Mouse (Mus musculus): ENCODE results near the gene Il17f. TPM values are rescaled to one million over a fixed set of nuclear protein-coding genes. Genes with fewer than 3 reads are reported as not detected.

Il17f gene
- polyA plus RNA-seq, 1 experiment from 2014 or later = not detected

DNA sequence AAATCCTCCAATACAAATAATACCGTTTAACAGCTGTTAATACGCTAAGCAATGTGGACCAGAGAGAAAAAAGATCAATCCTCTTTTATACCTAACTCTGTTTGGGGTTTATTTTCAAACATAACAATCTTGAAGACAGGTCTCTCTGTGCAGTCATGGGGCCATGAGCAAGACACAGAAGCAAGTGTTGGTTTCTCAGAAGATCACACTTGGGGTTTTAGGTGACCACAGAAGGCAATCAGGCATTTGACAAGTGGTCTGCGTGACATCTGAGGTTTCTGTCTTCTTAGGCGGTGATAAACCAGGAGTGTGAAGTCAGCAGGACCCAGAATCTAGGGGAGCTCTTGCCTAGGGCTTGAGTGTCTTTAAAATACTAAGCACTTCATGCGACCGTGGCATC lies 23.9 kb downstream of the Il17f start:
- H3K27ac ChIP-seq (ENCODE audit: low read depth) = no peak overlapping the region
- no peak for DNase-seq
- TF ChIP-seq CTCF (IDR thresholded peaks at IDR 0.05; ENCODE audit: low read depth) (no peak), EP300 (IDR thresholded peaks at IDR 0.05; ENCODE audit: low read depth) (no peak)
- H3K4me1 ChIP-seq (ENCODE audit: insufficient read depth) = no peaks in the 10 kb centered on the region
- H3K9me3 ChIP-seq (ENCODE audit: low read length) = no peaks in the 10 kb centered on the region
- H3K4me2 ChIP-seq (ENCODE audit: low read depth, low read length) = no peak overlapping the region
- 62% methylated on average over 6 of the region's 6 CpGs for WGBS (ENCODE audit: insufficient replicate concordance)
- no peak for ATAC-seq
- H3K9ac ChIP-seq (replicated peaks) = no peak overlapping the region
- no peaks in the 10 kb centered on the region for H3K36me3 ChIP-seq (replicated peaks; ENCODE audit: insufficient read depth, low read length)
- H3K27me3 ChIP-seq (ENCODE audit: insufficient read depth, low read length) = no peaks in the 10 kb centered on the region
- no peak overlapping the region for H3K4me3 ChIP-seq (ENCODE audit: low read depth, low read length)

DNA sequence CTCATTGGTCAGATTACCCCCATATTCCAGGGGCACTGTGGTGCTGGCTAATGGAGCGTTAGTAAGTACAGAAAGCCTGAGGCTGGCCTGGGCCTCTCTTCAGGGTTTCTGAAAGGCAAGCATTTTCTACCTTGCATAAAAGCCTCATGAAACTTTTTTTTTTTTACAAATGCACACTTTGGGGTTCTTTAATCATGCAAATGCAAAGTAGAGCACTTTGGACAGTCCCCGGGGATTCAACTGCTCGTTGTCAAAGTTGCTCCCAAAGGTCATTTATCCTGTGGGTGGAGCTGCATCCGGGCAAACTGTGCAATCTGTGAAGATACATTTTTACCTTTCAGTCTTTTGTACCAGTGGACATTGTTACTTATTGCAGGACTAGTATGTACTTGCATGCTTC lies 29.0 kb downstream of the Il17f start:
- no peak for ATAC-seq
- H3K4me1 ChIP-seq (ENCODE audit: insufficient read depth) = no peaks in the 10 kb centered on the region
- 73% methylated on average over 4 of the region's 4 CpGs for WGBS (ENCODE audit: insufficient replicate concordance)

DNA sequence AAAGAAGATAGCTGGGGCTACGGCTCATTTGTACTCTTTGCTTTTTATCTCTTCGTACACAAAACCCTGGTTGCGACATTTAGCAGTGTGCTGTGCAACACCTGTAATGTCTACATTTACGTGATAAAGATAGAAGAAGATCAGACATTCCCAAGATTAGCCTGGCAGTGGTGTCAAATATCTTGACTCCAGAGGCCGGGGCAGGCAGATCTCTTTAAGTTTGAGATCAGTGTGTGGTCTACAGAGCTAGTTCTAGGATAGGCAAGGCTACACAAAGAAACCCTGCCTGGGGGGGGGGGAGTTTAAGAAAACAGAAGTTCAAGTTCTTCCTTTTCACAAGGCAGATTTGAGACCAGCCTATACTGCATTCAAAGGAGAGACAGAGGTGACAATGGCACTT lies 30.1 kb downstream of the Il17f start:
- TF ChIP-seq CTCF (IDR thresholded peaks at IDR 0.05; ENCODE audit: low read depth) (no peak), EP300 (IDR thresholded peaks at IDR 0.05; ENCODE audit: low read depth) (no peak)
- DNase-seq = no peak
- no peak for ATAC-seq
- Histone ChIP-seq H3K27ac (ENCODE audit: low read depth) (no peak overlapping the region), H3K9ac (replicated peaks) (no peak overlapping the region), H3K36me3 (replicated peaks; ENCODE audit: insufficient read depth, low read length) (no peaks in the 10 kb centered on the region), H3K4me2 (ENCODE audit: low read depth, low read length) (no peak overlapping the region), H3K27me3 (ENCODE audit: insufficient read depth, low read length) (no peaks in the 10 kb centered on the region), H3K9me3 (ENCODE audit: low read length) (no peaks in the 10 kb centered on the region), H3K4me1 (ENCODE audit: insufficient read depth) (no peaks in the 10 kb centered on the region), H3K4me3 (ENCODE audit: low read depth, low read length) (no peak overlapping the region)
- WGBS (ENCODE audit: insufficient replicate concordance) = 56% methylated on average over 5 of the region's 5 CpGs

More for the DNA sequence above, 29.0 kb downstream of the Il17f start:
- H3K9ac ChIP-seq (replicated peaks) = no peak overlapping the region
- no peaks in the 10 kb centered on the region for H3K27me3 ChIP-seq (ENCODE audit: insufficient read depth, low read length)
- no peak for DNase-seq
- TF ChIP-seq EP300 (IDR thresholded peaks at IDR 0.05; ENCODE audit: low read depth) = no peak
- no peak for TF ChIP-seq CTCF (IDR thresholded peaks at IDR 0.05; ENCODE audit: low read depth)
- H3K4me3 ChIP-seq (ENCODE audit: low read depth, low read length) = no peak overlapping the region
- H3K4me2 ChIP-seq (ENCODE audit: low read depth, low read length) = no peak overlapping the region
- H3K9me3 ChIP-seq (ENCODE audit: low read length) = no peaks in the 10 kb centered on the region
- no peak overlapping the region for H3K27ac ChIP-seq (ENCODE audit: low read depth)
- H3K36me3 ChIP-seq (replicated peaks; ENCODE audit: insufficient read depth, low read length) = no peaks in the 10 kb centered on the region

DNA sequence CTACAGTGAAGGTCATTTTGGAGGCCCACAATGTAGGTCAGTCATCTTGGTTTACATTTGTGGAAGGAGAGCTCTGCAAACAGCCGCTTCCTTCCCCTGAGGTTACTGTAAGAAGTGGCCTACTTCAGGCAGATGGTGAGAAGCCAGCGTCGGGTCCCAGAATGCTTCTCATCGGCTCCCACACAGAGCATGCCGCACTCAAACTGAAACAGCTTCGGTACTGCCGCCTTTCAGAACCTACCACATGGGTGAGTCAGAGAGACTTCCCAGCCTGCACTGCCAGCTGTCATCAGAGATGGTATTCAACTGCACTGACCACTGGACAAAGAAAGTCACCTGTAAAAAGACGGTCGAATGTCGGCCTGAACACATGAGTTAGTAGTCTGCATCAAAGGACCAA lies 30.6 kb downstream of the Il17f start:
- no peak for DNase-seq
- no peak for ATAC-seq
- H3K27ac ChIP-seq (ENCODE audit: low read depth) = no peak overlapping the region
- H3K9ac ChIP-seq (replicated peaks) = no peak overlapping the region
- no peak overlapping the region for H3K4me2 ChIP-seq (ENCODE audit: low read depth, low read length)
- H3K4me1 ChIP-seq (ENCODE audit: insufficient read depth) = no peaks in the 10 kb centered on the region
- H3K27me3 ChIP-seq (ENCODE audit: insufficient read depth, low read length) = no peaks in the 10 kb centered on the region
- TF ChIP-seq EP300 (IDR thresholded peaks at IDR 0.05; ENCODE audit: low read depth) (no peak), CTCF (IDR thresholded peaks at IDR 0.05; ENCODE audit: low read depth) (no peak)
- no peak overlapping the region for H3K4me3 ChIP-seq (ENCODE audit: low read depth, low read length)
- WGBS (ENCODE audit: insufficient replicate concordance) = 71% methylated on average over 10 of the region's 10 CpGs
- H3K9me3 ChIP-seq (ENCODE audit: low read length) = no peaks in the 10 kb centered on the region
- no peaks in the 10 kb centered on the region for H3K36me3 ChIP-seq (replicated peaks; ENCODE audit: insufficient read depth, low read length)

DNA sequence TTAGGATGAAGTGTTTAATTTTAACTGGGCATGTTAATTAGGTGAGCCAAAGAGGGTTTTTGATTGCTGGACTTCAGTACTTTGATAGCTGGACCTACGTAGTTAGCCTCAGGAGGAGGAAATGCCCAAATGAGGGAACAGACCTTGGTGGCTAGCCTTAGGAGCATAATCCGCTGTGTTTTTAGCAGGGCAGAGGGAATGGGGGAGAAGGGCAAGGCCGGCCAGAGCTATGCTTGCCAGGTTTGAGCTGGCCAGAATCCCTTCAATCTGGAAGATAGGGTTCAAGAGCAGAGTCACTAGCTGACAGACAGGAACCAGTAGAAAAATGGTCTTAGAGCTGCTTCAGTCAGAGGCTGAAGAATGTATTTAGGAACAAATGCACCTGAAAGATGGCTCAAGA lies 32.8 kb downstream of the Il17f start:
- Histone ChIP-seq H3K27ac (ENCODE audit: low read depth) (no peak overlapping the region), H3K9ac (replicated peaks) (no peak overlapping the region), H3K4me2 (ENCODE audit: low read depth, low read length) (no peak overlapping the region), H3K4me3 (ENCODE audit: low read depth, low read length) (no peak overlapping the region), H3K36me3 (replicated peaks; ENCODE audit: insufficient read depth, low read length) (no peaks in the 10 kb centered on the region), H3K27me3 (ENCODE audit: insufficient read depth, low read length) (no peaks in the 10 kb centered on the region), H3K9me3 (ENCODE audit: low read length) (no peaks in the 10 kb centered on the region), H3K4me1 (ENCODE audit: insufficient read depth) (no peaks in the 10 kb centered on the region)
- ATAC-seq (no peak), DNase-seq (no peak)
- no peak for TF ChIP-seq EP300 (IDR thresholded peaks at IDR 0.05; ENCODE audit: low read depth)
- no peak for TF ChIP-seq CTCF (IDR thresholded peaks at IDR 0.05; ENCODE audit: low read depth)
- 77% methylated on average over 3 of the region's 3 CpGs for WGBS (ENCODE audit: insufficient replicate concordance)

DNA sequence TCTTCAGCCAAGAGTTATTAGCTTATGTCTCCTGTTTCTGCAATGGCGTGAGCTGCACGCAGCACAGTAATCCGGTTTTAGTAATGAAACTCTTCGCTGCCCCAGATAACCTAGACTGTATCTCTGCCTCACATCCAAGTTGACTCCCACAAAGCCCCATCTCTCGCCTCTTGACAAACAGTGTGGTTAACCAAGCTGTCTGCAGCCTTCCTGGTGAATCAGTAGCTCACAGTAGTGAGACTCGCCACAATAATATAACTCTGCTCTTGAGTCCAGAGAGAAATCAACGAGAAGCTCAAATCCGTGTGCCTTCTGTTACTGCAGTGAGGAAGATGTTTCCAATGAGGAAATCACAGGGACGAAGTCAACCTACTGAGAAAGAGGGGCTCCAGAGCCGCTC lies 36.0 kb downstream of the Il17f start:
- no peaks in the 10 kb centered on the region for H3K4me1 ChIP-seq (ENCODE audit: insufficient read depth)
- H3K4me2 ChIP-seq (ENCODE audit: low read depth, low read length) = no peak overlapping the region
- no peaks in the 10 kb centered on the region for H3K36me3 ChIP-seq (replicated peaks; ENCODE audit: insufficient read depth, low read length)
- no peak overlapping the region for H3K4me3 ChIP-seq (ENCODE audit: low read depth, low read length)
- H3K9ac ChIP-seq (replicated peaks) = no peak overlapping the region
- DNase-seq = no peak
- ATAC-seq = no peak
- 51% methylated on average over 10 of the region's 10 CpGs for WGBS (ENCODE audit: insufficient replicate concordance)
- no peaks in the 10 kb centered on the region for H3K9me3 ChIP-seq (ENCODE audit: low read length)
- H3K27ac ChIP-seq (ENCODE audit: low read depth) = no peak overlapping the region
- TF ChIP-seq CTCF (IDR thresholded peaks at IDR 0.05; ENCODE audit: low read depth) = no peak
- TF ChIP-seq EP300 (IDR thresholded peaks at IDR 0.05; ENCODE audit: low read depth) = no peak
- no peaks in the 10 kb centered on the region for H3K27me3 ChIP-seq (ENCODE audit: insufficient read depth, low read length)

DNA sequence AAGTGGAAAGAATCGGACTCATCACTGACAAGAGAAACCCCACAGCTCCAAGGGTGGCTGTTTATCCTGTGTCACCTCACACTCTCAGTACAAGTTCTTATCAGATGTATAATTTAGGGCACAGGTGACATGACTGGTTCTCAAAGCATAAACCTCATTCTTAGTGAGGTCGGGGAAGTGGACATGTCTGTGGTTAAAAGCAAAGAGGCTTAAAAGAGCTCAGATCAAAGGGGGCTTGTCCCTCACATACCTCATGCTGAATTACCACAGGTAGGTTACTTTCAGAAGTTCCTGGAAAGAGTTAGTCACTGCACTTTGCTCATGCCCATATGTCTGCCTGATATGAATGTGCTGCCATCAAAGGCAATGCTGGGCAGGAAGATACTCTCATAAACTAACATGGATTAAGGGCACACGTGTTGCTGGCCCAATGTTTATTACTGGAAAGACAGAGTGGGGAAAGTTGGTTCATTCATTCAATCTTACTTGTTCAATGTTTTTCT lies 49.9 kb downstream of the Il17f start:
- Histone ChIP-seq H3K9ac (replicated peaks) (no peak overlapping the region), H3K36me3 (replicated peaks; ENCODE audit: insufficient read depth, low read length) (no peaks in the 10 kb centered on the region), H3K27me3 (ENCODE audit: insufficient read depth, low read length) (no peaks in the 10 kb centered on the region), H3K4me1 (ENCODE audit: insufficient read depth) (no peaks in the 10 kb centered on the region), H3K27ac (ENCODE audit: low read depth) (no peak overlapping the region), H3K4me3 (ENCODE audit: low read depth, low read length) (no peak overlapping the region), H3K4me2 (ENCODE audit: low read depth, low read length) (no peak overlapping the region), H3K9me3 (ENCODE audit: low read length) (no peaks in the 10 kb centered on the region)
- ATAC-seq (no peak), DNase-seq (no peak)
- TF ChIP-seq EP300 (IDR thresholded peaks at IDR 0.05; ENCODE audit: low read depth) (no peak), CTCF (IDR thresholded peaks at IDR 0.05; ENCODE audit: low read depth) (no peak)
- WGBS (ENCODE audit: insufficient replicate concordance) = 54% methylated on average over 3 of the region's 3 CpGs
